Mouse (Mus musculus) forebrain, postnatal 0 days (tissue): Measurements from ENCODE around the gene Tmem267. TPM values are rescaled to one million over a fixed set of nuclear protein-coding genes. Genes with fewer than 3 reads are reported as not detected.

Experiments
- ATAC-seq: fragments of 200-750 bp; cut with Nextera tagmentation; 2 replicates; pipeline ENCODE4 v1.8.0; 2017; ENCODE audit warnings: mild to moderate bottlenecking, moderate library complexity
- DNase-seq: peaks from one replicate; pipeline ENCODE4 v3.0.0-alpha.2; 2015
- H3K27ac ChIP-seq: fragments of 300-500 bp; sonication (generic); 2 replicates; pipeline ENCODE4 v1.5.1; 2014; ENCODE audit warnings: low read depth, mild to moderate bottlenecking, antibody characterized with exemption, low read length, moderate library complexity, mixed read lengths
- H3K27me3 ChIP-seq: fragments of 300-500 bp; sonication (generic); 2 replicates; pipeline ENCODE4 v1.6.1; 2014; ENCODE audit warnings: mild to moderate bottlenecking, low read length, mixed read lengths; ENCODE audit not compliant: insufficient read depth
- H3K36me3 ChIP-seq: fragments of 300-500 bp; sonication (generic); 2 replicates; pipeline ENCODE4 v1.6.1; 2014; ENCODE audit warnings: mild to moderate bottlenecking, moderate library complexity; ENCODE audit not compliant: insufficient read depth
- H3K4me1 ChIP-seq: fragments of 300-500 bp; sonication (generic); 2 replicates; pipeline ENCODE4 v1.6.1; 2014; ENCODE audit warnings: antibody characterized with exemption; ENCODE audit not compliant: insufficient read depth
- H3K4me2 ChIP-seq: fragments of 300-500 bp; sonication (generic); 2 replicates; pipeline ENCODE4 v1.6.1; 2014; ENCODE audit warnings: low read depth, mild to moderate bottlenecking, moderate library complexity
- H3K4me3 ChIP-seq: fragments of 300-500 bp; sonication (generic); 2 replicates; pipeline ENCODE4 v1.5.1; 2014; ENCODE audit warnings: low read depth, low read length, mixed read lengths
- H3K9ac ChIP-seq: fragments of 300-500 bp; sonication (generic); 2 replicates; pipeline ENCODE4 v1.6.1; 2014; ENCODE audit warnings: mild to moderate bottlenecking
- H3K9me3 ChIP-seq: fragments of 300-500 bp; sonication (generic); 2 replicates; pipeline ENCODE4 v1.6.1; 2016; ENCODE audit warnings: low read length
- CTCF ChIP-seq: sonication (generic); IDR thresholded peaks from 2 replicates; pipeline ENCODE4 v1.5.1; 2016; ENCODE audit warnings: antibody characterized with exemption, control low read depth, low read depth
- WGBS: fragments of 180-500 bp; shearing (Covaris S2); extraction: QIAGEN DNeasy Blood & Tissue Kit; methylation state at CpG from one replicate; pipeline ENCODE4 v1.1.7; 2014; 5-methylcytosine and 5-hydroxymethylcytosine counted together
- polyA plus RNA-seq: library from polyadenylated mRNA; unstranded; fragments of >200 nt; fragmentation: Nextera tagmentation; extraction: Ambion mirVana; gene quantifications from 2 replicates; pipeline ENCODE4 v1.2.1, GENCODE M21; 2015
- total RNA-seq: library from RNA; depleted of rRNA; stranded (reverse); fragments of >200 nt; gene quantifications from 2 replicates; pipeline ENCODE4 v1.2.3, GENCODE M21; 2014

Tmem267 gene
- total and polyA plus RNA-seq, 2 experiments from 2014 or later: 5.3 to 29.8 TPM

- WGBS: 34% methylated on average over 4 of the region's 4 CpGs
These were observed 152.7 kb downstream of the Tmem267 start for GRCm38 (mm10) chr13:119640504-119640903.

GRCm38 (mm10) chr13:119641145-119641544, 153.3 kb downstream of the Tmem267 start:
- Histone ChIP-seq H3K9me3 (no peaks in the 10 kb centered on the region), H3K36me3 (no peaks in the 10 kb centered on the region), H3K4me1 (no peaks in the 10 kb centered on the region), H3K9ac (no peak overlapping the region), H3K27me3 (no peaks in the 10 kb centered on the region), H3K4me3 (no peak overlapping the region), H3K27ac (no peak overlapping the region), H3K4me2 (no peak overlapping the region)
- DNase-seq: no peak
- 85% methylated on average over 7 of the region's 7 CpGs for WGBS
- no peak for TF ChIP-seq CTCF
- ATAC-seq: no peak

More at GRCm38 (mm10) chr13:119640504-119640903, 152.7 kb downstream of the Tmem267 start:
- Histone ChIP-seq H3K4me3 (no peak overlapping the region), H3K27me3 (no peaks in the 10 kb centered on the region), H3K36me3 (no peaks in the 10 kb centered on the region), H3K4me2 (no peak overlapping the region), H3K9me3 (no peaks in the 10 kb centered on the region), H3K9ac (no peak overlapping the region), H3K27ac (no peak overlapping the region), H3K4me1 (no peaks in the 10 kb centered on the region)
- ATAC-seq (peak; percentile 47; the same call in 1 of the 2 replicates), DNase-seq (peak; percentile 66)
- peak; percentile 71 for TF ChIP-seq CTCF

- Histone ChIP-seq H3K27ac (no peak overlapping the region), H3K36me3 (no peaks in the 10 kb centered on the region), H3K9ac (no peak overlapping the region), H3K9me3 (no peaks in the 10 kb centered on the region), H3K4me3 (no peak overlapping the region), H3K4me1 (no peaks in the 10 kb centered on the region), H3K4me2 (no peak overlapping the region), H3K27me3 (no peaks in the 10 kb centered on the region)
- whole genome bisulfite sequencing: 57% methylated on average over 5 of the region's 5 CpGs
- TF ChIP-seq CTCF: no peak
- ATAC-seq (no peak), DNase-seq (no peak)
These were observed 156.9 kb downstream of the Tmem267 start for GRCm38 (mm10) chr13:119644769-119645168.

- no peak overlapping the region for H3K27ac ChIP-seq
- H3K36me3 ChIP-seq: no peaks in the 10 kb centered on the region
- H3K4me2 ChIP-seq: no peak overlapping the region
- H3K9me3 ChIP-seq: no peaks in the 10 kb centered on the region
- no peak overlapping the region for H3K4me3 ChIP-seq
- no peak overlapping the region for H3K9ac ChIP-seq
- H3K4me1 ChIP-seq: no peaks in the 10 kb centered on the region
- TF ChIP-seq CTCF: no peak
- H3K27me3 ChIP-seq: no peaks in the 10 kb centered on the region
- 94% methylated on average over 1 of the region's 1 CpGs for WGBS
- ATAC-seq: no peak
- no peak for DNase-seq
These were observed 158.7 kb downstream of the Tmem267 start for GRCm38 (mm10) chr13:119646511-119646910.

- Histone ChIP-seq H3K27ac (peak overlapping the region; percentile 70), H3K4me2 (peak overlapping the region; percentile 30), H3K9me3 (no peaks in the 10 kb centered on the region), H3K4me3 (no peak overlapping the region), H3K36me3 (no peaks in the 10 kb centered on the region), H3K27me3 (no peaks in the 10 kb centered on the region), H3K9ac (0 out of 2 replicates have a peak overlapping the region, but pooled peaks have one; percentile 31), H3K4me1 (no peaks in the 10 kb centered on the region)
- WGBS: 38% methylated on average over 15 of the region's 15 CpGs
- ATAC-seq: peak; percentile 81
- no peak for TF ChIP-seq CTCF
- peak; percentile 54 for DNase-seq
These were observed 161.3 kb downstream of the Tmem267 start for GRCm38 (mm10) chr13:119648891-119649698.

GRCm38 (mm10) chr13:119649699-119650046, 161.8 kb downstream of the Tmem267 start:
- peak overlapping the region; percentile 30 for H3K4me2 ChIP-seq

DNA sequence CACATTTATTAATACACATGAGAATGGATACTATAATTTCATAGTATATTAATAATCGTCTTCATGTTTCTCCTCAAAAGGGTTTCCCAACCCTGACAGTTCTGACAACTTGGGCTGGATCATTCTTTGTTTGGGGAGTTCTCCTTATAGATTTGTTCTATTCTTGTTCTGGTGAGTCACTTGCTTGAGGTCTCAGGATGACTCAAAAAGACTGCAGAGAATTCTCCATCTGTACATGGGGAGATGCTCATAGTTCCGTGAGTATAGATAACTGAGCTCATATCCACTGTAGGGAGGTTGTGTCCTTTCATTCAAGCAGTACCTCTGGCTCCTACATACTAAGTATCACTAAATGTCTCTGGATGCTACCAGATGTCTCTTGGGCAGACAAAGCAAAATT, 166.9 kb downstream of the Tmem267 start:
- no peaks in the 10 kb centered on the region for H3K4me1 ChIP-seq

More at GRCm38 (mm10) chr13:119649699-119650046, 161.8 kb downstream of the Tmem267 start:
- Histone ChIP-seq H3K27ac (peak overlapping the region; percentile 70), H3K4me1 (no peaks in the 10 kb centered on the region), H3K9ac (0 out of 2 replicates have a peak overlapping the region, but pooled peaks have one; percentile 31), H3K4me3 (no peak overlapping the region), H3K27me3 (no peaks in the 10 kb centered on the region), H3K36me3 (no peaks in the 10 kb centered on the region), H3K9me3 (no peaks in the 10 kb centered on the region)
- TF ChIP-seq CTCF: no peak
- DNase-seq (no peak), ATAC-seq (no peak)
- WGBS: 69% methylated on average over 1 of the region's 1 CpGs

More for the DNA sequence above, 166.9 kb downstream of the Tmem267 start:
- Histone ChIP-seq H3K9ac (no peak overlapping the region), H3K4me3 (no peak overlapping the region), H3K36me3 (no peaks in the 10 kb centered on the region), H3K27me3 (no peaks in the 10 kb centered on the region), H3K4me2 (no peak overlapping the region), H3K9me3 (no peaks in the 10 kb centered on the region), H3K27ac (no peak overlapping the region)
- 90% methylated on average over 2 of the region's 2 CpGs for WGBS
- ATAC-seq (no peak), DNase-seq (no peak)
- no peak for TF ChIP-seq CTCF
